Mouse (Mus musculus) frontal cortex, postnatal 25 days (tissue): Measurements from ENCODE around the gene Myef2.
A peak's percentile ranks its signal among the peaks of the same experiment; 100 is the strongest.

Source experiments
- DNase-seq, 2 experiments: peaks; one replicate each; pipeline ENCODE4 v3.0.0; 2022; ENCODE audit warnings: low spot score in 2 of 2

The Myef2 gene

DNA sequence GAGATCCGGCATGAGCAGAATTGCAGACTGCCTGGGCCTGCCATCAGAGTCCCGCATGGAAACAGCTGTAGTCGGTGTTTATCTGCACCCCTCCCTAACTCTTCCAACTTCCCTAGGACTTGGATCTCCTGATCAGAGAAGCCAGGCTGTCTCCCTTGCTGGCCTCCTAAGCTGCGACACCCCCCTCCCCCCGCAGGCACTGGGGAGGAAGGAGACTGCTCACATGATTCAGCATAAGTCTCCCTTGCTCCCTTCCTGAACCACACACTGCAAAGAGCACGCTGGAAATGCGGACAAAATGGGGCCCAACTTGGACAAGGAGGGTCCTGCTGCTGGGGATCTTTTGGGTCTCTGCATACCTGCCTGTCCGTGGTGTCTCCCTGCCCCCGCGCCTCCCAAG lies 55.6 kb downstream of the Myef2 start, which contains the start of gene Slc24a5:
Gene Slc24a5, plus strand, starts transcription at position 231 of the 400 bp plus-strand sequence.
- DNase-seq = no peak

DNA sequence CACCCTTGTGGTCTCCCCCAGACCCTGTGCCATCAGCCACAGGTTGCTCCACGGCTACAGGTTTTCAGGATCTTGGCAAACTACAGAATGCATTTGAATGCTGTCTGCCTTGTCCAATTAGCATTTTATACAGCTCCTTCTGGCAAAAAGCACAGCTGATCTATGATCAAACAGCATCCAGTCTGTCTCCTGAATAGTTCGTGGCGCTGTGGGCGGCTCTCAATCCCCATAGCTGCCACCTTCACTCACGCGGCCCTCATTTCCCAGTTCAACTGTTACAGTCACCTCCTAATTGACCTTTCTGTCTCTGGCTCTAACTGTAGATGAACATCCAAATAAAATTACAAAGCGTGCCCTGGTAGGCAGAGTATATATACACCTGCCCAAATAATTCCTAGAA lies 56.1 kb downstream of the Myef2 start:
- no peak for DNase-seq

- DNase-seq = no peak
Observed at GRCm38 (mm10) chr2:125062944-125063343, 60.5 kb downstream of the Myef2 start.

GRCm38 (mm10) chr2:125061451-125061850 lies 62.0 kb downstream of the Myef2 start:
- no peak for DNase-seq

- DNase-seq = peak; percentile 17 to 19
Observed at GRCm38 (mm10) chr2:125057250-125057815, 66.1 kb downstream of the Myef2 start.

DNA sequence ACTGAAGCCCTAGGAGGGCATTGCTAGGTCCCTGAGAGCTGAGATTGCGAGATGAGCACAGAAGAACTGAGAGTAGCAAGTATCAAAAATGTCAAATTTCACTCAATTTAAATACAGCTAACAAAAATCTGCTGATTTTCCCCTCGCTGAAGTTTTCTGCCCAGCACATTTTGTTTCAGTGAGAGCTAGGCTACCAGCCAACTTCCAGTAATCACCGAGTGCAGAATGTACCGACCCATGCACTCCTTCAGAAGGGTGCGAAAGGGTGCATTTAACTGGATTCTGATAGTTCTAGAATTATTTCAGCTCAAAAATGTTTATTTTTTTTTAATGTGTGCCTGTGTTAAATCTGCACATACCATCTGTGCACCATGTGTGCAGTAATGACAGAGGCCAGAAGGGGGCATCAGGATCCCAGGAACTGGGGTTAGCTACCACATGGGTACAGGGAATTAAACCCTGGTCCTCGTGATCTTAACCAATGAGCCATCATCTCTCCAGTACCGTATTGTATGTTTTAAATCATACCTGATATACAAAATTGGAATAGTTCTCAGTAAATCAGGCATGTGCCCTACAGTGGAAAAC lies 68.1 kb downstream of the Myef2 start:
- DNase-seq = no peak
